Mouse (Mus musculus): ENCODE results near the gene Leng8.

Gene Leng8

GRCm38 (mm10) chr7:4136771-4137531, at the start of gene Leng8:
Gene Leng8 (plus strand): TSS chr7:4137039.
- peak; percentile 98 for DNase-seq (ENCODE audit: extremely low spot score, low spot score)

GRCm38 (mm10) chr7:4087238-4087895, 49.5 kb upstream of the Leng8 start:
- DNase-seq (ENCODE audit: extremely low spot score, low spot score), result no peak

DNA sequence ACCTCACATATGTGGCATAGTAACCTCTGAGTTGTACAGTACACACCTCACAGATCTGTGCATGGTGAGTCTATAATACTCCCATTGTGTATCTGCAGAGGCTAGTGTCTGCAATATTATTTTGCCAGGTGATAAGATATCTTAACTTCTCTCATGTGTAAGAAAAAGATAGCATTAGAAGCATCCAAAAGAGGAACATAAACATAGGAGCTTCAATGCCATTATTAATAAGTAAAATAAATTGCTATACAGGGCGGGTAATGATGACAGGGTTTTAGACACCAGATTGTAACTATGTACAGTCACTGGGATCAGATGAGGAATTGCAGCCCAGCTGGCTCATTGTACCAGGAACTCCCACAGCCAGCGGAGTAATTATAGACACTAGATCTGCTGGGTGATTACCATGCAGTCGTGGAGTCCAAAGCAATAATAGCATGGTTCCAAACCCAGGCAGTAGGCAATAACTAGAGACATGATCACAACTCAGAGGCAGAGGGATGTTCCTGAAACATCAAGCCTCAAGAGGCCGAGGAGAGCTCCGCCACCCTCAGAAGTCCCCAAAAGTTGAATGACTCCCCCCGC, 48.9 kb upstream of the Leng8 start:
- no peak for DNase-seq (ENCODE audit: extremely low spot score, low spot score)

- DNase-seq (ENCODE audit: extremely low spot score, low spot score), result no peak
Observed at GRCm38 (mm10) chr7:4088679-4089078, 48.2 kb upstream of the Leng8 start.

- no peak for DNase-seq (ENCODE audit: extremely low spot score, low spot score)
Observed at GRCm38 (mm10) chr7:4091170-4091569, 45.7 kb upstream of the Leng8 start.

DNA sequence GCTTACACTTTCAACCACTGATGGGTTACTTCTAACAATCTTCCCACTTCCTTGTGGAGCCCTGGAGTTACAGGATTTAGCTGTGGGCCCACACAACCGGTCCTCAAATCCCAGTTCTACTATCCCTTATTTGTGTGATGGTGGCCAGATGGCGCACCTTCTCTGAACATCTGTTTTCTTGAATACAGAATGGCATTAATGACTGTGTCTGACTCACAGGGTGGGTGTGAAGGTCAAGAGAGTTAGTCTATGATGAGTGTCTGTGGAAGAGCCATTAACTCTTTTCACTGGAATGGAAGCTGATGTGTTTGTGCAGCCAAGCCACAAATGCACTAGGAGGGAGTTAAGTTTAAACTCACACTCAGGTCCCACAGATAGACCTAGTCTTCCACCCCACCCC, 38.5 kb upstream of the Leng8 start:
- no peak for DNase-seq (ENCODE audit: extremely low spot score, low spot score)

- no peak for DNase-seq (ENCODE audit: extremely low spot score, low spot score)
Observed at GRCm38 (mm10) chr7:4098832-4099231, 38.0 kb upstream of the Leng8 start.

DNA sequence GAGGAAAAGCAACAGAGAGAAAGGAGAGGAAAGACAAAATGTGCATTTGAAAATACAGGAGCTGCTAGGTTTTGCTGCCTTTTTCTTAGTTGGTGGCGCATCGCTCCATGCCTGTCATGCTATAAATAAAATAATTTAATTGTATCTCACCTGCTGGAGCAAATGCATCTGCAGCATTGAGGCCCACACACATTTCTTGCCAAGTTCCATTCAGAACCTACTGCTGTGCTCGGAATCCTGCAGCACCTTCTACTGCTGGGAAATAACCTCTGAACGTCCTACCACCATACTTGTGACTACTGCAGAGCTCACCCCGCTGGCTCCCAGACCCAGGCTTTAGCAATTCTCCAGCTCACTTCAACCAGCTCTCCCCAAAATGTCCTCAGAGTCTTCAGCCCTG, 35.7 kb upstream of the Leng8 start:
- no peak for DNase-seq (ENCODE audit: extremely low spot score, low spot score)

GRCm38 (mm10) chr7:4103411-4103810, 33.4 kb upstream of the Leng8 start:
- DNase-seq (ENCODE audit: extremely low spot score, low spot score), result no peak

- no peak for DNase-seq (ENCODE audit: extremely low spot score, low spot score)
Observed at GRCm38 (mm10) chr7:4111766-4112165, 25.1 kb upstream of the Leng8 start.

DNA sequence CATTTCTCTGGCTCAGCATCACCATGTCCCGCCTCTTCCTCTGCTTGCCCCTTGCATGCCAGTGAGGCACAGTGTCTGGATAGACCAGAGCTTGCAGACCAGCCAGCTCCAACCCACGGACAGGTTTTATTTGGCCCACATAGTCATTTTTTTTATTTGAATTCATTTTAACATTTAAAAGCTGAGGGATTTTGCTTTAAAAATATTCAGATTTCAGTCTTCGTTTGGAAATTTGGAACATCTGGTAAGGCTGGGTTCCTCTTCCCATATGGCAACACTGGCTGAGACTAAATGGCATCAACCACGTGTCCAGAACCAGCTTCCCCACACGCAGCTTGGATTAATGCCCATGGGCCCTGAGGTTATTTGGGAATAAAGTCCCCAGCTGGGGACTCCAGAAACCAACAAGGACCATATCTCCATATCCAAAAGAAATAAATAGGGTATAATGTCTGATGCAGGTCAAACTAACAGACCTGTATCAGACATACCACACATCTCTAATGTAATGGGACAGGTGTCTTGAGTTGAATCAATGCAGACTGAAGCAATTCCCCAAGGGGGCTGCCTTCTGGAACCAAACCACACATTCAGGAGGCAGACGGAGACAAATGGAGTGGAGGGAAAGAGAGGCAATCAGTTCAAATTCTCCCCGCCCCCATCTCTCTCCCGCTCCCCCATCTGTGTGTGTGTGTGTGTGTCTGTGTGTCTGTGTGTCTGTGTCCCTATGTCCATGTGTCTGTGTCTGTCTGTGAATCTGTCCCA, 19.6 kb upstream of the Leng8 start:
- no peak for DNase-seq (ENCODE audit: extremely low spot score, low spot score)

DNA sequence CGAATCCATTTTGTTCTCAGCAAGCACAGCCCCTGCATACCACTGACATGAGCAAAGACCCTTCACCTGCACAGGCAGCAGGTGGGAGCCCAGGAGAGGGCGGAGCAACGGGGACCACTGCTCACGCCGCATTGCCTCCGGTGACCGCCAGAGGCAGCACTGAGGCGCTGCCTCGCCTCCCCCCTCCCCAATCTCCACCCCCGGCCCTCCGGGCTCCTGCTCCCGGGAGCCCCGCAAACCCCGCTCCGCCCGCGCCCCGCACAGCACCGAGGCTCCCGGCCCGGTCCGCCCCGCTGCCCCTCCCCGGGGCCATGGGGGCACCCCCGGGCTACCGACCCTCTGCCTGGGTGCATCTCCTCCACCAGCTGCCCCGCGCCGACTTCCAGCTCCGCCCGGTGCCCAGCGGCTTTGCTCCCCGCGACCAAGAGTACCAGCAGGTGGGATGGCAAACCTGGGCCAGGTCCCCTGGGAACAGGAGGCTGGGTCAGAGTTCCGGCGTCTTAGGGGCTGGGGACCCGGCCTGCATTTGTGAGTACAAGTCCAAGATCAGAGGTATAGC, 17.4 kb upstream of the Leng8 start, which contains the start of gene Ttyh1:
Gene Ttyh1 (plus strand): TSS at position 65 of the 559 bp plus-strand sequence.
- peak; percentile 63 for DNase-seq (ENCODE audit: extremely low spot score, low spot score)

DNA sequence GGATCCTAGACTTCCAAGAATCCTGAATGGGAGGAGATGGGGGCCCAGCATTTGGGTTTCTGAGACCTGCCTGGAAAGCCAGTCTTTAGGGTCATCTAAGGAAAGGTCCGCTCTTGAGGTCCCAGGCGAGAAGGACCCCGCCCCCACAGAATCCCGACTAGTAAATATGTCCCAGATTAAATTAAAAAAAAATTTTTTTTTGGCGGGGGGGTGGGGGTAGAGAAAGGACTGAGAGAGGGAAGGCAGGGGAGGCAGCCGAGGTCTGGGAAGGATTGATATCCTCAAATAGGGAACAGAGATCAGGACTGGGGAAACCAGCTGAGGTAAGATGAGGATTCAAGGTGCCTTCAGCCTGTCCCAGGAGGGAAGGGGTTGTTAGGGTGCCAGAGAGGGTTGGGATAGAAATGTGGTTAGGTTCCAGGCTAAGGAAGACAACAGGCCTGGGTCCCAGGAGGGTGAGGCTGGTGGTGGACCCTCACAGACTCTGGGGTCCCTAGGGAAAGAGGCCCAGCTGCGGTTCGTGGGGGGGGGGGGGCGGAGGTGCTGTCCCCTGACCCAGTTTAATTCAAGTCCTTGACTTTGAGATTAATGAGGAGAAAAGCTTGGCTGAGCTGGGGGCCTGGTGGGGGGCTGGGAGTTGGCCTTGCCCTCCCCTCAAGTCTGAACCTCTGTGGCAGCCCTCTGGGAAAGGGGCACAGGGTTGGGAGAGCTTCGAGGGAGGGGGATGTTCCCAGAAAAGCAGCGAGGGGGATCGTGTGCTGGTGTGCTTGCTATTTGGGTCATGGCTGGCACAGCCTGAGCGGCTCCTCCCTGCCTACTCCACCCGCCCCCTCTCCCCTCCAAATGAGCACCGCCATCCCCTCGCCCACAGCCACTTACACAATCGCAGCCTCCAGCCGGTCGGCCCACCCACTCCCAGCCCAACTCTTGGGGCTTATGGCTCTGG, 16.6 kb upstream of the Leng8 start:
- no peak for DNase-seq (ENCODE audit: extremely low spot score, low spot score)

GRCm38 (mm10) chr7:4122076-4122768, 14.6 kb upstream of the Leng8 start:
- no peak for DNase-seq (ENCODE audit: extremely low spot score, low spot score)

- no peak for DNase-seq (ENCODE audit: extremely low spot score, low spot score)
Observed at GRCm38 (mm10) chr7:4122783-4123182, 14.1 kb upstream of the Leng8 start.

GRCm38 (mm10) chr7:4123732-4124131, 13.1 kb upstream of the Leng8 start:
- DNase-seq (ENCODE audit: extremely low spot score, low spot score), result peak; percentile 32

DNA sequence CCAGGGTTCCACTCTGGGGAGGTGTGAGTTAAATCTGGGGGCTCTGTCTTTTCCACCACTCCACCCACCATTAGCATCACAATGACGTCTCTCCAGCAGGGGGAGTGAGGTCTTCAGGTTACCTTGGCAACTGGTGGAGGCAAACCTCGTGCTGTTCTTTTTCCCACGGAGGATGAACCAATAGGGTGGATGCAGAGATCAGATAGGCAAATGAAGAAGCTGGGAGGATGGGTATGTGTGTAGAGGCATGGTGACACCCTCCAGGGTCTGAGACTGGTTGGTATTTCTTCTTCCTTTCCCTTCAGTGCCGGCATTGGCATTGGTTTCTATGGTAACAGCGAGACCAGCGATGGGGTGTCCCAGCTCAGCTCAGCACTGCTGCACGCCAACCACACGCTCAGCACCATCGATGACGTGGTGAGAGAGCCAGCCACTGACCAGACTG, 12.5 kb upstream of the Leng8 start:
- DNase-seq (ENCODE audit: extremely low spot score, low spot score), result peak; percentile 73

DNA sequence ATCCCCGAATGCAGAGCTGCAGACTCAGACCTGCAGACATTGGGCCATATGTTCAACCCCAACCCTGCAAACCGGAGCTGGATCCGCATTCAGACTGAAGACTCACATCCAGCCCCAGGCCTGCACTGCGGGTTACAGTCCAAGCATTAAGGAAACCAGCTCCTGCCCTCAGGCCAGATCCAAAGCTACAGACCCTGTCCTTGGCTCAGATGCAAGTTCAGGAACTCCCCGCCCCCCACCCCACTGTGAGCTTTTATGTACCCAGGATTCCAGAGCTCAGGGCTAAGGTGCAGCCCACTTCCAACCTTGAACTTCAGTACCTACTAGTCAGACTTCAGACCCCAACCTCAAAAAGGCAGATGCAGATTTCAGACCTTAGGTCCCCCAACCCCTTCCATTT, 12.0 kb upstream of the Leng8 start:
- no peak for DNase-seq (ENCODE audit: extremely low spot score, low spot score)

DNA sequence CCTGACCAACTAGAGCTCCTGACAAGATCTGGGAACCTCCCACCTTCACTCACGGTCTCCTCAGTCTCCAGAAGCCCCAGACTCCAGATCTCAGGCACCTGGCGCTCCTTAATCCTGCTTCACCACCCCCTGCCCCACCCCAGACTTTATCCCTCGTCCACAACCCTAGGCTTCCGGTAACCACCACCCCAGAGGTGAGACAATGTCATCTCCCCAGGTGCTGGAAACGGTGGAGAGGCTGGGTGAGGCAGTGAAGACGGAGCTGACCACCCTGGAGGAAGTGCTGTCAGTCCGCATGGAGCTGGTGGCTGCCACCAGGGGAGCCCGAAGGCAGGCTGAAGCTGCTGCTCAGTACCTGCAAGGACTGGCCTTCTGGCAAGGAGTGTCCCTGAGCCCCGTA, 11.5 kb upstream of the Leng8 start:
- no peak for DNase-seq (ENCODE audit: extremely low spot score, low spot score)

Measured in neural tube, embryonic 10.5 days (tissue).